Mouse (Mus musculus): Measurements from ENCODE around the gene Odf3. TPM values are rescaled to one million over a fixed set of nuclear protein-coding genes. Genes with fewer than 3 reads are reported as not detected.
"Not testable (repeated sequence)": the region's sequence is repeated elsewhere in the genome, so short reads cannot be mapped to it uniquely, and the experiment has no call there.

Gene Odf3
- total RNA-seq, 2 experiments from 2014 or later, result not detected

- DNase-seq, result no peak
- intact Hi-C loops (cut with DNase I), result no loop called here
These were observed 26.6 kb downstream of the Odf3 start for GRCm38 (mm10) chr7:140874224-140874623.

GRCm38 (mm10) chr7:140877364-140877763, 29.8 kb downstream of the Odf3 start:
- intact Hi-C loops (cut with DNase I), result no loop called here
- DNase-seq, result no peak

DNA sequence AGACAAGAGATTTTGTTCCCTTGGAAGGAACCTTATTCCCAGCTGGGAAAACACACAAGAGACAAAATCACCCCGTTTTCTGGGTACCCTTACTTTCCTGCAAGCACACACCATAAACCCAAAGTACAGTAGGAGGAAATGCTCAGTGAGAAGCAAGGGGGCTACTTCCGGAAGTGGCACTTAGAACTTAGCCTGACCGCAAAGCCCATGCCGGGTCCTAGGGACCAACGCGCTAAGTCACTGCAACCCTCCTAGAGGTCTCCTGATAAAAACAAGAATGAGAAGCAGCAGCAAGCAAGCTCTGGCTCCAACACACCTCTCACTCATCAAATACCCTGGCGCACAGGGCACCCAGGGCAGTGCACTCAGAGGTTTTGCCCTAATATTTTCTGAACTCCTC, 31.8 kb downstream of the Odf3 start:
- intact Hi-C loops (cut with DNase I), result no loop called here
- DNase-seq, result no peak

- no peak for DNase-seq
- intact Hi-C loops (cut with DNase I), result no loop called here
These were observed 32.8 kb downstream of the Odf3 start for GRCm38 (mm10) chr7:140880419-140880818.

GRCm38 (mm10) chr7:140880865-140881515, 33.4 kb downstream of the Odf3 start:
- intact Hi-C loops (cut with DNase I), result no loop called here
- DNase-seq, result no peak

- DNase-seq, result peak; percentile 92 to 94
- intact Hi-C loops (cut with DNase I), result loop anchor here (1.0 kb wide), 1 partner anchor 25 kb away; the partner anchor contains the start of gene Bet1l
These were observed 34.3 kb downstream of the Odf3 start, which contains the start of the genes Psmd13 and Sirt3 for GRCm38 (mm10) chr7:140881696-140882468. Gene Psmd13 (plus strand): TSS chr7:140881968. Gene Sirt3 (minus strand): TSS chr7:140882309.

DNA sequence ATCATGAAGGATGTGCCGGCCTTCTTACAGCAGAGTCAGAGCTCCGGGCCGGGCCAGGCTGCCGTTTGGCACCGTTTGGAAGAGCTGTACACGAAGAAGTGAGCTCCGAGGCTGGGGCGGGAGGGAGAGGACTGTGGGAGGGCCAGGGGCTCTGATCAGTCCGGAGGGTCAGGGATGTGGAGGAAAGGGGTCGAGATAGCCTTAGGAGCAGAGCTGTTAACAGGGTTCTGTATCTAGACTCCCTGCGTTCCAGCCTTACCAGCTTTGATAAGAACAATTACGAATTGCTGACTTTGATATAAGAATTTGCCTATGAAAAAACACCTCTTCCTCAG, 34.8 kb downstream of the Odf3 start:
- no peak for DNase-seq
- intact Hi-C loops (cut with DNase I), result loop anchor here (1.0 kb wide), 1 partner anchor 25 kb away; the partner anchor contains the start of gene Bet1l

- intact Hi-C loops (cut with DNase I); DNase-seq: not testable (repeated sequence)
These were observed 43.0 kb downstream of the Odf3 start for GRCm38 (mm10) chr7:140890636-140891035.

GRCm38 (mm10) chr7:140894031-140894430, 46.4 kb downstream of the Odf3 start:
- intact Hi-C loops (cut with DNase I), result no loop called here

DNA sequence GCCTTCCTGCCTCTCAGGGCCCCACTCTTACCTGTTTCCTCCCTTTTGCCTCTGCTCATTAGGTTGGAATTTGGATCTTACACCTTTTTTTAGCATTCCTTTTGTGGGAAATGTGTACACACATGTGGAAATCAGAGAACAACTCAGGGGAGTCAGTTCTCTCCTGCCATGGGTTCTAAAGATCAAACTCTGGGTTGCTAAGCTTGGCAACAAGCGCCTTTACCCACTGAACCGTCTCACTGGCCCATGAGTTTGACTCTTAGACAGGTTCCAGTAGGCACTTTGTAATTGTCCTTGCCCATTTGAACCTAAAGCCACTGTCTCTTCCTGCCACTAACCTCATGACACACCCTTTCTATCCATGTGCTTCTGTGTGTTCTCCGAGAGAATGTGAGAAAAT, 47.0 kb downstream of the Odf3 start:
- intact Hi-C loops (cut with DNase I), result no loop called here
- no peak for DNase-seq

More at GRCm38 (mm10) chr7:140894031-140894430, 46.4 kb downstream of the Odf3 start:
- DNase-seq, result no peak

GRCm38 (mm10) chr7:140897863-140898262, 50.3 kb downstream of the Odf3 start:
- intact Hi-C loops (cut with DNase I), result no loop called here
- no peak for DNase-seq

DNA sequence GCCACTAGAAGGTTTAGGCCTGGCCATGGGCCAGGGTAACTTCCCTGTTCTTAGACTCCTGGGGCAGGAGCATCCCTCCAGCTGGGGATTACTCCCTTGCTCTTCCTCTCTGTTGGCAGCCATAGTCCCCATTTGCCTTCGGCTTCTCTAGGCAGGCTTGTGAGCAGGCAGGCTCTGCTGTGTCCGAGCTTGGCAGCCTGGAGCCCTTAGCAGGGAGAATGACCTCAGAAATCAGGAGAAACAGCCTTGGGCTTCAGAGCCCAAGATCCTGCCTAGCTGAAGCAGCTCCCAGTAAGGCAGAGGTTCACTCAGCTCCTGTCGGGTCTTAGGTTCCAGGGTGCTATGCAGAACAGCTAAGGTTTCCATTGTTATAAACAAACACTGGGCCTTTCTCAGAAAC, 51.5 kb downstream of the Odf3 start:
- intact Hi-C loops (cut with DNase I), result no loop called here
- DNase-seq, result no peak

- DNase-seq, result peak; percentile 49 to 56
- intact Hi-C loops (cut with DNase I), result no loop called here
These were observed 52.6 kb downstream of the Odf3 start, which contains the start of gene Cox8b for GRCm38 (mm10) chr7:140900220-140900619. Gene Cox8b (minus strand): TSS chr7:140900446.

Other genes with a start within 250 kb of the Odf3 start
- not detected for gene Olfr46, start 246.5 kb upstream of the Odf3 start, total RNA-seq (2021)
- not detected for gene Olfr61, start 218.8 kb upstream of the Odf3 start, total RNA-seq (2021)
- gene Olfr53, start 201.4 kb upstream of the Odf3 start, total RNA-seq (2021), result not detected
- gene Olfr539, start 187.9 kb upstream of the Odf3 start, total RNA-seq (2021), result not detected
- not detected for gene Olfr45, start 165.9 kb upstream of the Odf3 start, total RNA-seq (2021)
- not detected for gene Olfr541, start 150.5 kb upstream of the Odf3 start, total RNA-seq (2021)
- 10 to 100 TPM in 1 of 2 experiments, 1 to 10 TPM in 1; 4.3 to 13.2 TPM for gene Cyp2e1, start 84.1 kb upstream of the Odf3 start, total RNA-seq (2021)
- gene Syce1, start 60.0 kb upstream of the Odf3 start, total RNA-seq (2021), result not detected
- under 1 TPM; 0.19 to 0.35 TPM for gene Zfp941, start 25.6 kb upstream of the Odf3 start, total RNA-seq (2021)
- 1 to 10 TPM in 1 of 2 experiments, under 1 TPM in 1; 0.44 to 1.2 TPM for gene Urah, start 12.8 kb upstream of the Odf3 start, total RNA-seq (2021)
- 10 to 100 TPM; 23.9 to 24.8 TPM for gene Scgb1c1, start 2.3 kb upstream of the Odf3 start, total RNA-seq (2021)
- gene Gm45785, start 8.5 kb downstream of the Odf3 start, total RNA-seq (2021), result not detected
- 10 to 100 TPM; 19.8 to 22.4 TPM for gene Ric8a, start 9.2 kb downstream of the Odf3 start, total RNA-seq (2021)
- gene Bet1l, start 9.8 kb downstream of the Odf3 start, total RNA-seq (2021), result 10 to 100 TPM; 10.3 to 11.0 TPM
- gene Psmd13, start 34.2 kb downstream of the Odf3 start, total RNA-seq (2021), result 10 to 100 TPM; 85.8 to 92.3 TPM
- gene Sirt3, start 34.5 kb downstream of the Odf3 start, total RNA-seq (2021), result 10 to 100 TPM; 62.1 to 71.1 TPM
- gene Cox8b, start 52.6 kb downstream of the Odf3 start, total RNA-seq (2021), result 1,000 to 10,000 TPM; 2,774 to 2,839 TPM
- gene Nlrp6, start 73.1 kb downstream of the Odf3 start, total RNA-seq (2021), result not detected
- gene Pgghg, start 93.6 kb downstream of the Odf3 start, total RNA-seq (2021), result 1 to 10 TPM; 4.4 to 4.9 TPM
- under 1 TPM in 1 of 2 experiments, not detected in 1; 0.42 TPM for gene Ifitm5, start 102.5 kb downstream of the Odf3 start, total RNA-seq (2021)
- under 1 TPM in 1 of 2 experiments, not detected in 1; 0.76 TPM for gene Gm45717, start 108.1 kb downstream of the Odf3 start, total RNA-seq (2021)
- 100 to 1,000 TPM; 111 to 112 TPM for gene Ifitm2, start 108.2 kb downstream of the Odf3 start, total RNA-seq (2021)
- gene Ifitm1, start 119.4 kb downstream of the Odf3 start, total RNA-seq (2021), result 1 to 10 TPM; 3.4 to 4.1 TPM
- gene Ifitm3, start 163.0 kb downstream of the Odf3 start, total RNA-seq (2021), result 100 to 1,000 TPM; 113 to 167 TPM
- 1 to 10 TPM in 1 of 2 experiments, under 1 TPM in 1; 0.47 to 1.0 TPM for gene Ifitm6, start 170.1 kb downstream of the Odf3 start, total RNA-seq (2021)
- not detected for gene Gm17387, start 181.3 kb downstream of the Odf3 start, total RNA-seq (2021)
- gene B4galnt4, start 213.3 kb downstream of the Odf3 start, total RNA-seq (2021), result not detected
- gene Pkp3, start 230.4 kb downstream of the Odf3 start, total RNA-seq (2021), result not detected